8 mouse cellular contexts compared by ENCODE assay signal in the genomic region with DNA sequence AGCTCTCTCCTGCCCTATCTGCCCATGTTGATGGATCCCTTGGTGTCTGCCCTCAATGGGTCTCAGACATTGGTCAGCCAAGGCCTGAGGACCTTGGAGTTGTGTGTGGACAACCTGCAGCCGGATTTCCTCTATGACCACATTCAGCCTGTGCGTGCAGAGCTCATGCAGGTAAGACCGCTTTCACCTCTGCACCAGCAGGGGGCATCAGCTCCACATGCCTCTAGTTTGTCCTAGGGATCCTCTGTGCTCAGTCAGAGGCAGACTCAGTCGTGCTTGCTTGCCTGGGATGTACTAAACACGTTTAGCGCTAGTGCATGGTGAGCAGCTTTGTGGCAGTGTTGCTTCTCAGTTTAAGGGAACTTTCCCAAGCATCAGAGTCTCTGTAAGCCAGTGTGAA. TPM values are rescaled to one million over a fixed set of nuclear protein-coding genes. Genes with fewer than 3 reads are reported as not detected.
DNase-seq lines count a peak whose midpoint lies in the region; ATAC-seq lines count a peak whose summit lies in the region.

No protein-coding gene starts in this region.

- no peaks in the 10 kb centered on the region for H3K27me3 ChIP-seq in midbrain, embryonic 14.5 days (ENCODE audit: control insufficient read depth, insufficient read depth, low read length)
- H3K27me3 ChIP-seq in midbrain, embryonic 15.5 days (replicated peaks): no peaks in the 10 kb centered on the region

- H3K4me3 ChIP-seq in midbrain, embryonic 14.5 days (replicated peaks; ENCODE audit: low read depth, low read length): no peak overlapping the region
- H3K4me3 ChIP-seq in midbrain, embryonic 15.5 days: no peak overlapping the region

- peaks cover 100% of the 10 kb centered on the region for H3K36me3 ChIP-seq in midbrain, embryonic 14.5 days (ENCODE audit: control insufficient read depth, insufficient read depth, low read length)
- peaks cover 86% of the 10 kb centered on the region for H3K36me3 ChIP-seq in midbrain, embryonic 15.5 days (replicated peaks)

- no peaks in the 10 kb centered on the region for H3K9me3 ChIP-seq in midbrain, embryonic 14.5 days (ENCODE audit: control insufficient read depth, low read length)
- no peaks in the 10 kb centered on the region for H3K9me3 ChIP-seq in midbrain, embryonic 15.5 days

- DNase-seq in adrenal gland, postnatal 14 days: peak; percentile 54
- no peak for DNase-seq in adrenal gland, adult 18-20 months (ENCODE audit: low spot score in 2 of 2)
- DNase-seq in midbrain, embryonic 14.5 days: peak; percentile 49
- peak; percentile 35 to 40 for DNase-seq in cerebellum, postnatal 36 days
- peak; percentile 34 for DNase-seq in kidney, postnatal 10 days
- DNase-seq in lung, postnatal 25 days (ENCODE audit: low spot score): peak; percentile 12
- no peak for DNase-seq in c-Kit-positive CD71-positive TER-119-positive erythroid progenitor cells, embryonic 14.5 days (ENCODE audit: low spot score)

- no peak for ATAC-seq in midbrain, embryonic 14.5 days (ENCODE audit: low FRiP score, low TSS enrichment)
- no peak for ATAC-seq in midbrain, embryonic 15.5 days (replicated peaks)

- WGBS in midbrain, embryonic 14.5 days: 74% methylated on average over 6 of the region's 6 CpGs
- WGBS in midbrain, embryonic 15.5 days: 79% methylated on average over 6 of the region's 6 CpGs

- H3K9ac ChIP-seq in midbrain, embryonic 14.5 days (replicated peaks; ENCODE audit: low read length): no peak overlapping the region
- H3K9ac ChIP-seq in midbrain, embryonic 15.5 days: no peak overlapping the region

- H3K27ac ChIP-seq in midbrain, embryonic 14.5 days (replicated peaks; ENCODE audit: low read depth, low read length): no peak overlapping the region
- no peak overlapping the region for H3K27ac ChIP-seq in midbrain, embryonic 15.5 days

- no peaks in the 10 kb centered on the region for H3K4me1 ChIP-seq in midbrain, embryonic 14.5 days (ENCODE audit: control insufficient read depth, insufficient read depth, low read length)
- H3K4me1 ChIP-seq in midbrain, embryonic 15.5 days: no peaks in the 10 kb centered on the region

- no peak overlapping the region for H3K4me2 ChIP-seq in midbrain, embryonic 14.5 days (ENCODE audit: low read length)
- no peak overlapping the region for H3K4me2 ChIP-seq in midbrain, embryonic 15.5 days

RNA-seq across cellular contexts. Expression of gene Trrap, which starts 27.2 kb away (rescaled TPM):
- total RNA-seq in adrenal gland, postnatal 14 days (2021): 91.2 and 98.3 TPM in 2 replicates
- 10 to 100 TPM; 79.6 to 80.3 TPM for total RNA-seq in adrenal gland, adult 18-20 months (2021)
- 81.7 and 109 TPM in 2 replicates for polyA plus RNA-seq in midbrain, embryonic 14.5 days (2014; fragmentation: Nextera tagmentation; extraction: Ambion mirVana)
- 80.9 and 86.1 TPM in 2 replicates for polyA plus RNA-seq in midbrain, embryonic 15.5 days (2015; fragmentation: Nextera tagmentation; extraction: Ambion mirVana)

RNA-seq across cellular contexts. Expression of gene Tmem130, which starts 33.1 kb away (rescaled TPM):
- total RNA-seq in adrenal gland, postnatal 14 days (2021): 30.5 and 34.5 TPM in 2 replicates
- 10 to 100 TPM; 33.3 to 37.7 TPM for total RNA-seq in adrenal gland, adult 18-20 months (2021)
- polyA plus RNA-seq in midbrain, embryonic 14.5 days (2014; fragmentation: Nextera tagmentation; extraction: Ambion mirVana): 263 and 270 TPM in 2 replicates
- polyA plus RNA-seq in midbrain, embryonic 15.5 days (2015; fragmentation: Nextera tagmentation; extraction: Ambion mirVana): 452 and 472 TPM in 2 replicates

Comparison
In these comparisons a context has a peak if more than half of its experiments do, and no peak if none do; other contexts are left out.
1. DNase-seq: peak in adrenal gland, postnatal 14 days (single experiment), midbrain, embryonic 14.5 days (single experiment), cerebellum, postnatal 36 days (2 of 2), kidney, postnatal 10 days (single experiment) and lung, postnatal 25 days (single experiment); none in adrenal gland, adult 18-20 months (0 of 2) and c-Kit-positive CD71-positive TER-119-positive erythroid progenitor cells, embryonic 14.5 days (single experiment).